Mouse (Mus musculus) liver, postnatal 0 days (tissue): ENCODE measurements at regions not wholly inside any gene's neighbourhood (a gene's known extent, or its start where the extent isn't known, plus 50 kb on each side); places are given as distances from the start of the nearest gene placed in this dataset.

ENCODE experiments used
- ATAC-seq: fragments of 200-750 bp; cut with Nextera tagmentation; 2 replicates; pipeline ENCODE4 v1.8.0; 2017; ENCODE audit warnings: mild to moderate bottlenecking, moderate library complexity
- DNase-seq: peaks from one replicate; pipeline ENCODE4 v3.0.0-alpha.2; 2016
- H3K27ac ChIP-seq: fragments of 300-500 bp; sonication (generic); 2 replicates; pipeline ENCODE4 v1.5.1; 2014; ENCODE audit warnings: antibody characterized with exemption, moderate library complexity, mild to moderate bottlenecking, low read depth
- H3K27me3 ChIP-seq: fragments of 300-500 bp; sonication (generic); 2 replicates; pipeline ENCODE4 v1.6.1; 2014; ENCODE audit warnings: low read length, control low read depth, mixed read lengths; ENCODE audit not compliant: insufficient read depth
- H3K36me3 ChIP-seq: fragments of 300-500 bp; sonication (generic); replicated peaks from 2 replicates; pipeline ENCODE4 v1.6.1; 2014; ENCODE audit warnings: mild to moderate bottlenecking, control low read depth, low read length, moderate library complexity, mixed read lengths; ENCODE audit not compliant: insufficient read depth
- H3K4me1 ChIP-seq: fragments of 300-500 bp; sonication (generic); 2 replicates; pipeline ENCODE4 v1.6.1; 2014; ENCODE audit warnings: antibody characterized with exemption, mild to moderate bottlenecking, control low read depth; ENCODE audit not compliant: insufficient read depth
- H3K4me2 ChIP-seq: fragments of 300-500 bp; sonication (generic); 2 replicates; pipeline ENCODE4 v1.6.1; 2014; ENCODE audit warnings: low read depth, mild to moderate bottlenecking, low read length, moderate library complexity, mixed read lengths
- H3K4me3 ChIP-seq: fragments of 300-500 bp; sonication (generic); 2 replicates; pipeline ENCODE4 v1.5.1; 2014; ENCODE audit warnings: low read depth, low read length
- H3K9ac ChIP-seq: fragments of 300-500 bp; sonication (generic); replicated peaks from 2 replicates; pipeline ENCODE4 v1.6.1; 2014; ENCODE audit warnings: mild to moderate bottlenecking, moderate library complexity
- H3K9me3 ChIP-seq: fragments of 300-500 bp; sonication (generic); 2 replicates; pipeline ENCODE4 v1.6.1; 2016; ENCODE audit warnings: mild to moderate bottlenecking, control low read depth, low read length, mixed read lengths
- CTCF ChIP-seq: sonication (generic); IDR thresholded peaks from 2 replicates; pipeline ENCODE4 v1.5.1; 2016; ENCODE audit warnings: antibody characterized with exemption, low read depth
- EP300 ChIP-seq: IDR thresholded peaks from 2 replicates; pipeline ENCODE4 v1.6.1; 2016; ENCODE audit warnings: antibody characterized with exemption, low read depth, mild to moderate bottlenecking
- WGBS: fragments of 180-500 bp; shearing (Covaris S2); extraction: QIAGEN DNeasy Blood & Tissue Kit; methylation state at CpG from one replicate; pipeline ENCODE4 v1.1.7; 2014; ENCODE audit not compliant: insufficient replicate concordance; 5-methylcytosine and 5-hydroxymethylcytosine counted together

- Histone ChIP-seq H3K36me3 (no peaks in the 10 kb centered on the region), H3K4me2 (peak overlapping the region; percentile 39), H3K9ac (peak overlapping the region; percentile 46; the same call in 1 of the 2 replicates), H3K4me1 (no peaks in the 10 kb centered on the region), H3K9me3 (peaks cover 4% of the 10 kb centered on the region; the same call in 1 of the 2 replicates), H3K27ac (peak overlapping the region; percentile 90), H3K4me3 (no peak overlapping the region), H3K27me3 (no peaks in the 10 kb centered on the region)
- TF ChIP-seq CTCF = no peak
- 0 out of 2 replicates have a peak, but pooled peaks have one; percentile 48 for TF ChIP-seq EP300
- DNase-seq (no peak), ATAC-seq (peak; percentile 86)
- 42% methylated on average over 2 of the region's 2 CpGs for WGBS
These were observed 121.9 kb downstream of the Prox1 start for GRCm38 (mm10) chr1:190048521-190049170.

- ATAC-seq = no peak
- H3K4me3 ChIP-seq = no peak overlapping the region
- H3K27me3 ChIP-seq = no peaks in the 10 kb centered on the region
- TF ChIP-seq CTCF = no peak
- peaks cover 4% of the 10 kb centered on the region; the same call in 1 of the 2 replicates for H3K9me3 ChIP-seq
- no peak overlapping the region for H3K4me2 ChIP-seq
- H3K9ac ChIP-seq = no peak overlapping the region
- WGBS = 72% methylated on average over 6 of the region's 6 CpGs
- no peaks in the 10 kb centered on the region for H3K36me3 ChIP-seq
- no peak for DNase-seq
- H3K27ac ChIP-seq = 0 out of 2 replicates have a peak overlapping the region, but pooled peaks have one; percentile 11
- 0 out of 2 replicates have a peak, but pooled peaks cover 4% of the 10 kb centered on the region for H3K4me1 ChIP-seq
These were observed 123.3 kb downstream of the Prox1 start for GRCm38 (mm10) chr1:190047201-190047600.

- Histone ChIP-seq H3K4me2 (no peak overlapping the region), H3K4me1 (0 out of 2 replicates have a peak, but pooled peaks cover 4% of the 10 kb centered on the region), H3K27ac (peak overlapping the region; percentile 96), H3K9ac (0 out of 2 replicates have a peak overlapping the region, but pooled peaks have one; percentile 2), H3K9me3 (peaks cover 4% of the 10 kb centered on the region; the same call in 1 of the 2 replicates), H3K27me3 (no peaks in the 10 kb centered on the region), H3K36me3 (no peaks in the 10 kb centered on the region), H3K4me3 (no peak overlapping the region)
- TF ChIP-seq EP300 (no peak), CTCF (peak; percentile 68)
- ATAC-seq = no peak
- 30% methylated on average over 1 of the region's 1 CpGs for WGBS
- DNase-seq = peak; percentile 44
These were observed 123.6 kb upstream of the Smyd2 start for GRCm38 (mm10) chr1:190045797-190046196.

- TF ChIP-seq CTCF (no peak), EP300 (no peak)
- Histone ChIP-seq H3K9ac (no peak overlapping the region), H3K4me3 (no peak overlapping the region), H3K9me3 (no peaks in the 10 kb centered on the region), H3K4me2 (no peak overlapping the region), H3K27me3 (no peaks in the 10 kb centered on the region), H3K27ac (peak overlapping the region; percentile 96), H3K36me3 (no peaks in the 10 kb centered on the region), H3K4me1 (0 out of 2 replicates have a peak, but pooled peaks cover 4% of the 10 kb centered on the region)
- ATAC-seq = no peak
- no peak for DNase-seq
- WGBS = 26% methylated on average over 3 of the region's 3 CpGs
These were observed 121.9 kb upstream of the Smyd2 start for GRCm38 (mm10) chr1:190044036-190044435.

GRCm38 (mm10) chr1:190043156-190043555 is 121.0 kb upstream of the Smyd2 start:
- H3K27ac ChIP-seq = peak overlapping the region; percentile 96
- H3K4me2 ChIP-seq = no peak overlapping the region
- ATAC-seq (no peak), DNase-seq (no peak)
- no peaks in the 10 kb centered on the region for H3K27me3 ChIP-seq
- H3K9ac ChIP-seq = no peak overlapping the region
- H3K4me1 ChIP-seq = 0 out of 2 replicates have a peak, but pooled peaks cover 4% of the 10 kb centered on the region
- no peak overlapping the region for H3K4me3 ChIP-seq
- no peaks in the 10 kb centered on the region for H3K36me3 ChIP-seq
- WGBS = 59% methylated on average over 10 of the region's 10 CpGs
- H3K9me3 ChIP-seq = no peaks in the 10 kb centered on the region
- TF ChIP-seq CTCF (no peak), EP300 (no peak)

GRCm38 (mm10) chr1:190042197-190042596 is 120.0 kb upstream of the Smyd2 start:
- ATAC-seq (peak; percentile 91), DNase-seq (peak; percentile 74)
- TF ChIP-seq EP300 (peak; percentile 91), CTCF (no peak)
- no peaks in the 10 kb centered on the region for H3K27me3 ChIP-seq
- 53% methylated on average over 4 of the region's 4 CpGs for WGBS
- H3K4me3 ChIP-seq = no peak overlapping the region
- H3K4me2 ChIP-seq = no peak overlapping the region
- H3K36me3 ChIP-seq = no peaks in the 10 kb centered on the region
- H3K4me1 ChIP-seq = 0 out of 2 replicates have a peak, but pooled peaks cover 4% of the 10 kb centered on the region
- H3K27ac ChIP-seq = peak overlapping the region; percentile 96
- no peak overlapping the region for H3K9ac ChIP-seq
- H3K9me3 ChIP-seq = no peaks in the 10 kb centered on the region
